Mouse (Mus musculus) lung, embryonic 16.5 days (tissue): ENCODE results near the gene Krt7. TPM values are rescaled to one million over a fixed set of nuclear protein-coding genes. Genes with fewer than 3 reads are reported as not detected.

Experiments
- ATAC-seq: fragments of 200-750 bp; cut with Nextera tagmentation; 2 replicates; pipeline ENCODE4 v1.8.0; 2017; ENCODE audit warnings: low read depth, mild to moderate bottlenecking, moderate library complexity
- H3K27ac ChIP-seq: fragments of 300-500 bp; sonication (generic); 2 replicates; pipeline ENCODE4 v1.5.1; 2014; ENCODE audit warnings: mild to moderate bottlenecking, control low read depth, low read length
- H3K27me3 ChIP-seq: fragments of 300-500 bp; sonication (generic); 2 replicates; pipeline ENCODE4 v1.6.1; 2014; ENCODE audit warnings: low read depth, low read length, mixed read lengths; ENCODE audit not compliant: control insufficient read depth, insufficient read depth
- H3K36me3 ChIP-seq: fragments of 300-500 bp; sonication (generic); 2 replicates; pipeline ENCODE4 v1.6.1; 2014; ENCODE audit warnings: low read length; ENCODE audit not compliant: control insufficient read depth, insufficient read depth
- H3K4me1 ChIP-seq: fragments of 300-500 bp; sonication (generic); replicated peaks from 2 replicates; pipeline ENCODE4 v1.6.1; 2014; ENCODE audit warnings: low read length, mixed read lengths; ENCODE audit not compliant: control insufficient read depth, insufficient read depth
- H3K4me2 ChIP-seq: fragments of 300-500 bp; sonication (generic); 2 replicates; pipeline ENCODE4 v1.6.1; 2014; ENCODE audit warnings: low read depth, low read length, control low read depth
- H3K4me3 ChIP-seq: fragments of 300-500 bp; sonication (generic); 2 replicates; pipeline ENCODE4 v1.5.1; 2014; ENCODE audit warnings: mild to moderate bottlenecking, low read length, control low read depth
- H3K9ac ChIP-seq: fragments of 300-500 bp; sonication (generic); 2 replicates; pipeline ENCODE4 v1.6.1; 2014; ENCODE audit warnings: low read length, control low read depth
- H3K9me3 ChIP-seq: fragments of 300-500 bp; sonication (generic); 2 replicates; pipeline ENCODE4 v1.6.1; 2016; ENCODE audit warnings: low read length; ENCODE audit not compliant: control insufficient read depth
- WGBS: fragments of 180-500 bp; shearing (Covaris S2); extraction: QIAGEN DNeasy Blood & Tissue Kit; methylation state at CpG from one replicate; pipeline ENCODE4 v1.1.7; 2014; 5-methylcytosine and 5-hydroxymethylcytosine counted together
- microRNA counts: library from miRNA; unstranded; fragments of <30 nt; microRNA quantifications from one replicate; lab custom pipeline; 2016
- microRNA-seq: library from miRNA; unstranded; fragments of <30 nt; microRNA quantifications from one replicate; pipeline ENCODE4, GENCODE M21; 2016
- polyA plus RNA-seq: library from polyadenylated mRNA; unstranded; fragments of >200 nt; fragmentation: Nextera tagmentation; extraction: Ambion mirVana; gene quantifications from 2 replicates; pipeline ENCODE4 v1.2.1, GENCODE M21; 2015

Gene Krt7
- polyA plus RNA-seq, 1 experiment from 2014 or later = 173 TPM

DNA sequence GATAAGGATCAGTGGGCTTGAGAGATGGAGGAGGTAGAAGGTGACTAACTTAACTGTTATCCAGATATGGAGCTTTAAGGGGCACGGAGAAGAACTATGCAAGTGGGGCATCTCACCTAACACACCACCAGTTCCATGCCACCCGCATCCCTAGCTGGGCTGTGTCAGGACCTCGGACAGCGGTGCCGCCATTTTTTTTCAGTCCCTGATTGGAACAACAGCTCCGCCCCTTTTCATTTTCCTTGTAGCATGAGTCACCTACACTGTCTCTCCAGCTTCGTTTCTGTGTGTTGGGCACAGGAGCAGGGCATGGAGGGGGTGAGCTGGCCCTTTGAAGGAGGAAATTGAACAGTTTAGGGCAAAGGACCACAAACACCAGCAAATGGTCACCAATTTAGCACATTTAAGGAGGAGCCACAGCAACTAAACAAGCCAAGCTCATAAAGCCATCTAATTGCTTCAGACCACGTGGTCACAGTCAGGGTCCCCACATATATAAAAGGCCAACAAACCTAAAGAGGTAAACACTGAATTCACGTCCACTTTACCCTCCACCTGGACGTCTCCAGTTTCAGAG is 62.2 kb downstream of the Krt7 start, which contains the start of gene Krt86:
Krt86 (plus strand) TSS at position 527 of the 577 bp plus-strand sequence.
- H3K4me2 ChIP-seq = no peak within 1 kb of the TSS
- H3K27ac ChIP-seq = no peak within 1 kb of the TSS
- H3K9me3 ChIP-seq = no peaks in the 10 kb centered on the region
- 30% methylated on average over 10 of the region's 10 CpGs for WGBS
- H3K27me3 ChIP-seq = no peaks in the 10 kb centered on the region
- H3K36me3 ChIP-seq = no peaks in the 10 kb centered on the region
- no peak within 1 kb of the TSS for H3K4me3 ChIP-seq
- no peaks in the 10 kb centered on the region for H3K4me1 ChIP-seq
- no peak for ATAC-seq
- H3K9ac ChIP-seq = no peak within 1 kb of the TSS

DNA sequence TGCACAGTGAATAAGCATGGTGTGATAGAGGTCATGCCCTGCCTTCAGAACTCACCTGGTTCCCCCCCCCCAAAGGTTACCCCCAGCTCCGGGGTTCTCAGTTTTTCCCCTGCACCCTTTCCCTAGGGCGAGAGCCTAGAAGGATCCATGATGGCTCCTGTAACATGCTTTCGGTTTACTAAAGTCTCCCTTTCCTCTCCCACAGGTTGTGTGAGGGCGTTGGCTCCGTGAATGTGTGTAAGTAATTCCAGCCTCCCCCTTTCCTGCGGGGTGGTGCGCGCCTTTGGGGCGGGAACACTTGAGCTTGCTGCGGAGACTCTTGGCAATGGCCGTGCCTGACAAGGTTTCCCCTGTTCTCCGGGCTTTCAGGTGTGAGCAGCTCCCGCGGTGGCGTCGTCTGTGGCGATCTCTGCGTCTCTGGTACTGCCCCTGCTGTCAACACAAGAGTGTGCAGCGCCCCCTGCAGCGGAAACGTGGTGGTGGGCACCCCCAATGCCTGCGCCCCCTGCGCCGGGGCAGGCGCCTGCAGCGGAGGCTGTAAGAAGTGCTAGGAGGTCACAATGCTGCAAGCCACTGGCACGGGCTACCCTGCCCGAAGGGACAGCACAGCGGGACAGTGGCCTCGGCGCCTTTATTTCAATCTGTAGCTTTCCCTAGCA is 68.3 kb downstream of the Krt7 start:
- peak; percentile 73 for ATAC-seq
- no peak overlapping the region for H3K27ac ChIP-seq
- peaks cover 6% of the 10 kb centered on the region for H3K27me3 ChIP-seq
- H3K4me2 ChIP-seq = peak overlapping the region; percentile 61
- H3K36me3 ChIP-seq = no peaks in the 10 kb centered on the region
- peaks cover 7% of the 10 kb centered on the region; the same call in 1 of the 2 replicates for H3K4me1 ChIP-seq
- no peaks in the 10 kb centered on the region for H3K9me3 ChIP-seq
- WGBS = 5% methylated on average over 31 of the region's 31 CpGs
- peak overlapping the region; percentile 37 for H3K4me3 ChIP-seq
- peak overlapping the region; percentile 42 for H3K9ac ChIP-seq

DNA sequence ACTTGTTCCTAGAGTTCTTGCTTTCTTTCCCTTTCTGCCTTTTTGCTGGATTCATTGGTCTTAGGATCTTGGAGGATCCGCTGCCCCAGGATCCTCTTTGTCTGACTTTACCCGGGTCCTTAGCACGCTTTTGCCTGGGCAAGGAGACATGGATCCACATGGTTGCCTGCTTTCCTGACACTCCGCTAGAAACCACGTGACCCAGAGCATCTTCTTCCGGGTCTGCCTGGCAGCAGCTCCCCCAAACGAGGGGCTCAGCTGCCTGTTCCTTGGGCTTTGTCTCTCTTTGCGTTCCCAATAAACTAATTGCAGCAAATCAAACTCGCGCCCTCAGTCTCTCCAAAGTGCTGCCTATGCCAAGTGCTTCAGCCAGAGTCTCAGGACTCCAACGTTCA is 68.8 kb downstream of the Krt7 start:
- H3K9me3 ChIP-seq = no peaks in the 10 kb centered on the region
- peaks cover 6% of the 10 kb centered on the region for H3K27me3 ChIP-seq
- peak overlapping the region; percentile 37 for H3K4me3 ChIP-seq
- peaks cover 7% of the 10 kb centered on the region; the same call in 1 of the 2 replicates for H3K4me1 ChIP-seq
- ATAC-seq = no peak
- no peaks in the 10 kb centered on the region for H3K36me3 ChIP-seq
- 32% methylated on average over 11 of the region's 11 CpGs for WGBS
- H3K9ac ChIP-seq = peak overlapping the region; percentile 42
- H3K27ac ChIP-seq = no peak overlapping the region
- peak overlapping the region; percentile 61 for H3K4me2 ChIP-seq

MicroRNAs encoded within 50 kb of the gene (microRNA counts, 519-probe panel; counts per million panel counts)
- microRNA mmu-miR-1941-3p (lab: Ali Mortazavi, UCI) (1,274 counts per million, percentile 14 among the panel's probes with 10 or more counts), microRNA mmu-miR-1941-5p (lab: Ali Mortazavi, UCI) (not detected)

Small RNA genes within 50 kb of the gene (microRNA-seq; reads per million reads assigned to microRNA genes)
- gene Mir1941 = not detected

Other genes with a start within 250 kb of the Krt7 start
- gene Acvr1b, start 237.0 kb upstream of the Krt7 start, polyA plus RNA-seq = 6.8 and 7.9 TPM in 2 replicates
- 5.6 and 6.1 TPM in 2 replicates for gene Grasp, start 186.9 kb upstream of the Krt7 start, polyA plus RNA-seq
- gene Nr4a1, start 156.8 kb upstream of the Krt7 start, polyA plus RNA-seq = 10.8 and 11.5 TPM in 2 replicates
- 75.0 and 82.4 TPM in 2 replicates for gene Atg101, start 126.8 kb upstream of the Krt7 start, polyA plus RNA-seq
- gene 6030408B16Rik, start 117.8 kb upstream of the Krt7 start, polyA plus RNA-seq = 57.2 and 59.7 TPM in 2 replicates
- 2.5 and 2.6 TPM in 2 replicates for gene Krt80, start 40.9 kb upstream of the Krt7 start, polyA plus RNA-seq
- 0.26 and 0.31 TPM in 2 replicates for gene Krt87, start 27.8 kb downstream of the Krt7 start, polyA plus RNA-seq
- not detected in 2 replicates for gene Krt88, start 36.7 kb downstream of the Krt7 start, polyA plus RNA-seq
- not detected in 2 replicates for gene Krt81, start 52.7 kb downstream of the Krt7 start, polyA plus RNA-seq
- not detected in 2 replicates for gene Krt86, start 62.4 kb downstream of the Krt7 start, polyA plus RNA-seq
- gene Krt83, start 80.5 kb downstream of the Krt7 start, polyA plus RNA-seq = not detected in 2 replicates
- gene Gm49425, start 106.2 kb downstream of the Krt7 start, polyA plus RNA-seq = not detected in 2 replicates
- not detected in 2 replicates for gene Krt84, start 121.8 kb downstream of the Krt7 start, polyA plus RNA-seq
- not detected in 2 replicates for gene Krt82, start 139.6 kb downstream of the Krt7 start, polyA plus RNA-seq
- not detected in 2 replicates for gene Krt90, start 151.9 kb downstream of the Krt7 start, polyA plus RNA-seq
- gene Krt75, start 162.9 kb downstream of the Krt7 start, polyA plus RNA-seq = 0.28 and 0.29 TPM in 2 replicates
- gene Gm5414, start 217.1 kb downstream of the Krt7 start, polyA plus RNA-seq = not detected in 2 replicates
- gene Gm5478, start 236.3 kb downstream of the Krt7 start, polyA plus RNA-seq = not detected in 2 replicates